Mouse (Mus musculus): Measurements from ENCODE around the gene Lrch4. TPM values are rescaled to one million over a fixed set of nuclear protein-coding genes. Genes with fewer than 3 reads are reported as not detected.

Lrch4 gene
- polyA plus RNA-seq, 1 experiment from 2014 or later = 50.7 TPM

GRCm38 (mm10) chr5:137677859-137678258, 48.9 kb downstream of the Lrch4 start:
- TF ChIP-seq EP300 (IDR thresholded peaks at IDR 0.05) = no peak
- no peak for TF ChIP-seq CTCF (IDR thresholded peaks at IDR 0.05)
- ATAC-seq = no peak
- WGBS = 87% methylated on average over 8 of the region's 8 CpGs

GRCm38 (mm10) chr5:137678736-137679135, 49.8 kb downstream of the Lrch4 start:
- 75% methylated on average over 3 of the region's 3 CpGs for WGBS
- no peak for DNase-seq (ENCODE audit: low spot score)

More at GRCm38 (mm10) chr5:137677859-137678258, 48.9 kb downstream of the Lrch4 start:
- no peak overlapping the region for H3K4me2 ChIP-seq (replicated peaks; ENCODE audit: low read depth, low read length)
- DNase-seq (ENCODE audit: low spot score) = no peak
- H3K9me3 ChIP-seq (ENCODE audit: low read length) = no peaks in the 10 kb centered on the region
- H3K36me3 ChIP-seq (ENCODE audit: insufficient read depth, low read length) = no peaks in the 10 kb centered on the region
- H3K9ac ChIP-seq (replicated peaks; ENCODE audit: low read depth) = no peak overlapping the region
- no peak overlapping the region for H3K4me3 ChIP-seq (ENCODE audit: low read depth, low read length)
- no peaks in the 10 kb centered on the region for H3K27me3 ChIP-seq (replicated peaks; ENCODE audit: insufficient read depth, low read length)
- no peak overlapping the region for H3K27ac ChIP-seq (ENCODE audit: low read length)
- H3K4me1 ChIP-seq (ENCODE audit: insufficient read depth, low read depth, low read length) = no peaks in the 10 kb centered on the region

GRCm38 (mm10) chr5:137679726-137680125, 50.8 kb downstream of the Lrch4 start:
- H3K4me1 ChIP-seq (ENCODE audit: insufficient read depth, low read depth, low read length) = no peaks in the 10 kb centered on the region
- no peak overlapping the region for H3K4me3 ChIP-seq (ENCODE audit: low read depth, low read length)
- ATAC-seq (no peak), DNase-seq (ENCODE audit: low spot score) (no peak)
- WGBS = 68% methylated on average over 4 of the region's 4 CpGs
- H3K9ac ChIP-seq (replicated peaks; ENCODE audit: low read depth) = no peak overlapping the region
- no peaks in the 10 kb centered on the region for H3K36me3 ChIP-seq (ENCODE audit: insufficient read depth, low read length)
- H3K27me3 ChIP-seq (replicated peaks; ENCODE audit: insufficient read depth, low read length) = no peaks in the 10 kb centered on the region
- no peak overlapping the region for H3K27ac ChIP-seq (ENCODE audit: low read length)
- TF ChIP-seq CTCF (IDR thresholded peaks at IDR 0.05) (no peak), EP300 (IDR thresholded peaks at IDR 0.05) (no peak)
- H3K9me3 ChIP-seq (ENCODE audit: low read length) = no peaks in the 10 kb centered on the region
- no peak overlapping the region for H3K4me2 ChIP-seq (replicated peaks; ENCODE audit: low read depth, low read length)

More at GRCm38 (mm10) chr5:137678736-137679135, 49.8 kb downstream of the Lrch4 start:
- Histone ChIP-seq H3K27me3 (replicated peaks; ENCODE audit: insufficient read depth, low read length) (no peaks in the 10 kb centered on the region), H3K9me3 (ENCODE audit: low read length) (no peaks in the 10 kb centered on the region), H3K36me3 (ENCODE audit: insufficient read depth, low read length) (no peaks in the 10 kb centered on the region), H3K4me1 (ENCODE audit: insufficient read depth, low read depth, low read length) (no peaks in the 10 kb centered on the region), H3K4me3 (ENCODE audit: low read depth, low read length) (no peak overlapping the region), H3K4me2 (replicated peaks; ENCODE audit: low read depth, low read length) (no peak overlapping the region), H3K27ac (ENCODE audit: low read length) (no peak overlapping the region), H3K9ac (replicated peaks; ENCODE audit: low read depth) (no peak overlapping the region)
- ATAC-seq = no peak
- TF ChIP-seq EP300 (IDR thresholded peaks at IDR 0.05) (no peak), CTCF (IDR thresholded peaks at IDR 0.05) (no peak)

GRCm38 (mm10) chr5:137682526-137682925, 53.6 kb downstream of the Lrch4 start:
- no peaks in the 10 kb centered on the region for H3K36me3 ChIP-seq (ENCODE audit: insufficient read depth, low read length)
- no peaks in the 10 kb centered on the region for H3K4me1 ChIP-seq (ENCODE audit: insufficient read depth, low read depth, low read length)
- no peak overlapping the region for H3K4me3 ChIP-seq (ENCODE audit: low read depth, low read length)
- peak overlapping the region; percentile 97; the same call in 1 of the 2 replicates for H3K4me2 ChIP-seq (replicated peaks; ENCODE audit: low read depth, low read length)
- DNase-seq (ENCODE audit: low spot score) = no peak
- H3K27ac ChIP-seq (ENCODE audit: low read length) = no peak overlapping the region
- no peaks in the 10 kb centered on the region for H3K9me3 ChIP-seq (ENCODE audit: low read length)
- ATAC-seq = no peak
- H3K9ac ChIP-seq (replicated peaks; ENCODE audit: low read depth) = no peak overlapping the region
- WGBS = 86% methylated on average over 6 of the region's 6 CpGs
- H3K27me3 ChIP-seq (replicated peaks; ENCODE audit: insufficient read depth, low read length) = no peaks in the 10 kb centered on the region
- TF ChIP-seq EP300 (IDR thresholded peaks at IDR 0.05) (no peak), CTCF (IDR thresholded peaks at IDR 0.05) (no peak)

- H3K27ac ChIP-seq (ENCODE audit: low read length) = peak overlapping the region; percentile 54
- DNase-seq (ENCODE audit: low spot score) (peak; percentile 53), ATAC-seq (peak; percentile 0; the same call in 1 of the 2 replicates)
- H3K9me3 ChIP-seq (ENCODE audit: low read length) = no peaks in the 10 kb centered on the region
- WGBS = 6% methylated on average over 27 of the region's 28 CpGs
- H3K9ac ChIP-seq (replicated peaks; ENCODE audit: low read depth) = peak overlapping the region; percentile 34; the same call in 1 of the 2 replicates
- no peaks in the 10 kb centered on the region for H3K36me3 ChIP-seq (ENCODE audit: insufficient read depth, low read length)
- TF ChIP-seq CTCF (IDR thresholded peaks at IDR 0.05) (no peak), EP300 (IDR thresholded peaks at IDR 0.05) (no peak)
- H3K4me3 ChIP-seq (ENCODE audit: low read depth, low read length) = peak overlapping the region; percentile 65
- peak overlapping the region; percentile 97 for H3K4me2 ChIP-seq (replicated peaks; ENCODE audit: low read depth, low read length)
- no peaks in the 10 kb centered on the region for H3K4me1 ChIP-seq (ENCODE audit: insufficient read depth, low read depth, low read length)
- H3K27me3 ChIP-seq (replicated peaks; ENCODE audit: insufficient read depth, low read length) = no peaks in the 10 kb centered on the region
Observed at GRCm38 (mm10) chr5:137683388-137684293, 54.7 kb downstream of the Lrch4 start.

GRCm38 (mm10) chr5:137684294-137685123, 55.6 kb downstream of the Lrch4 start, which contains the start of gene Agfg2:
TSS of gene Agfg2 (minus strand) at chr5:137684726.
- no peaks in the 10 kb centered on the region for H3K36me3 ChIP-seq (ENCODE audit: insufficient read depth, low read length)
- H3K4me1 ChIP-seq (ENCODE audit: insufficient read depth, low read depth, low read length) = no peaks in the 10 kb centered on the region
- H3K27ac ChIP-seq (ENCODE audit: low read length) = peak within 1 kb of the TSS; percentile 54
- peak within 1 kb of the TSS; percentile 97 for H3K4me2 ChIP-seq (replicated peaks; ENCODE audit: low read depth, low read length)
- H3K4me3 ChIP-seq (ENCODE audit: low read depth, low read length) = peak within 1 kb of the TSS; percentile 65
- no peaks in the 10 kb centered on the region for H3K27me3 ChIP-seq (replicated peaks; ENCODE audit: insufficient read depth, low read length)
- no peaks in the 10 kb centered on the region for H3K9me3 ChIP-seq (ENCODE audit: low read length)
- under 1% methylated on average over 41 of the region's 62 CpGs for WGBS
- H3K9ac ChIP-seq (replicated peaks; ENCODE audit: low read depth) = peak within 1 kb of the TSS; percentile 34; the same call in 1 of the 2 replicates
- ATAC-seq (peak; percentile 99), DNase-seq (ENCODE audit: low spot score) (peak; percentile 100)
- TF ChIP-seq CTCF (IDR thresholded peaks at IDR 0.05) = peak; percentile 49
- TF ChIP-seq EP300 (IDR thresholded peaks at IDR 0.05) = no peak; the same call in 1 of the 2 replicates
